Mouse (Mus musculus): ENCODE measurements at regions not wholly inside any gene's neighbourhood (a gene's known extent, or its start where the extent isn't known, plus 50 kb on each side); places are given as distances from the start of the nearest gene placed in this dataset.

DNA sequence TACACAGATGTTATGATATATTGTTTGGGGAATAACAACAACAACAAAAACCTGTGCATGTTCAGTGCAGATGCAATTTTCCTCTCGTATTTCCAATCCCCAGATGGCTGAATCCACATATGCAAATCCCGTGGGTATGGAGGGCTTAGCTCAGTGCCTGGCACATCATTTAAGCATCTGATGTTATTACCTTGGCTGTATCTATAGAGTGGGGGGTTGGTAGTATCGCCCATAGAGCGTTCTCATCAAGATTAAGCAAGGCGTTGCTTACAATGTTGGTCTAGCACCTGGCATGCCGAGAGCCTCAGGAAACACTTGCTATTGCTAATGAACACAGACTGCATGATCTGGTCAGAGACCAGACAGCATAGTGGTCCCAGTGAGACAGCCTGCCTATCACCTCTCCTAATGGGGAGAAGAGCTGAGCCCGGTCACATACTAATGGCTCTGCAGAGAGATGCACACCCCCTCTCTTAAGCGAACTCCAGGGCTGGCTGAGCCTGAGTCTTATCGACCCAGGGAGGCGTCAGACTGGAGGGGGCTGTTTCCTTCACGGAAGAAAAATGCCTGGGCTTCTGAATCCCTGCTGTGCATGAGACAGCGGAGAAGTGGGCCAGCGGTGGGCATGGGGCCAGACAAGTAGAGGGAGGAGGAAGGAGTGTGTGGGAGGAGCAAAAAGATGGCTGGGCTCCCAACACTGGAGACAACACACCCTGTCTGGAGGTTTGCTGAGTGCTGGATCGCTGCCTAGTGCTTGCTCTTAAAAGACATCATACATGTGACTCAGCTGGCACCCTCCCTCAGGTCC is 190.9 kb upstream of the Ncam1 start:
- DNase-seq (ENCODE audit: low read depth, low spot score) = no peak
- H3K27ac ChIP-seq (ENCODE audit: control insufficient read depth, low read depth, low read length) = no peak overlapping the region

DNA sequence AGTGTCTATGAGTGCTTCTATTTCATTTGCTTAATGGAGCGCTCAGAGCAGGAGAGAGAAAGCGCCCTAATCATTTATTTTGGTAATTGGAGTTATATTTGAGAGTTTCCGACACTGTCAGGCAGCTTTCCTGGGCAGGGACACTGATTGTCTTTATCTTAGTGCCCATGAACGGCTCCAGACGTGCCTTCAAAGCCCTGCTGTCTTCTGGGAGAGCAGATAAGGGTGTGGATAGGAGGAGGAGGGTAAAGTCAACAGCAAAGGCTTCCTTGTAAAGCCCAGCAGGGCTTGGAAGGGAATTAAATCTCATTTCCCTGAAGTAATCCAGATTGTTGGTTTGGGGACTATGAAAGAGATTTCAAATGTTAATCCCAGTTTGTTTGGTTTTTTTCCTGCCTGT is 189.3 kb upstream of the Ncam1 start:
- H3K27ac ChIP-seq (ENCODE audit: control insufficient read depth, low read depth, low read length) = no peak overlapping the region
- no peaks in the 10 kb centered on the region for H3K27me3 ChIP-seq (ENCODE audit: control insufficient read depth in 1 of 2, insufficient read depth in 2 of 2, low read length in 2 of 2)
- H3K9me3 ChIP-seq (replicated peaks; ENCODE audit: insufficient read depth, low read length) = no peaks in the 10 kb centered on the region
- H3K36me3 ChIP-seq (ENCODE audit: control insufficient read depth in 1 of 2, insufficient read depth in 2 of 2, low read length in 2 of 2) = no peaks in the 10 kb centered on the region
- H3K79me2 ChIP-seq (ENCODE audit: control insufficient read depth, insufficient read depth, low read length, poor library complexity) = no peaks in the 10 kb centered on the region
- TF ChIP-seq JUND (IDR thresholded peaks at IDR 0.05; ENCODE audit: low read depth, low read length) = no peak
- no peak for TF ChIP-seq MAFK (IDR thresholded peaks at IDR 0.05; ENCODE audit: borderline replicate concordance, low read depth, low read length)
- TF ChIP-seq POLR2A (IDR thresholded peaks at IDR 0.05; ENCODE audit: control insufficient read depth in 1 of 2, insufficient read depth in 1 of 2, low read depth in 1 of 2, low read length in 2 of 2, poor library complexity in 1 of 2) = no peak
- no peak for TF ChIP-seq MAX (IDR thresholded peaks at IDR 0.05; ENCODE audit: low read length)
- no peak for TF ChIP-seq ZC3H11A (IDR thresholded peaks at IDR 0.05; ENCODE audit: low read depth, low read length)
- no peak for TF ChIP-seq MAZ (IDR thresholded peaks at IDR 0.05; ENCODE audit: low read depth, low read length)
- no peak for TF ChIP-seq HCFC1 (IDR thresholded peaks at IDR 0.05; ENCODE audit: low read depth, low read length)
- no peak for TF ChIP-seq BHLHE40 (IDR thresholded peaks at IDR 0.05; ENCODE audit: borderline replicate concordance, low read depth, low read length)
- no peak for TF ChIP-seq CHD2 (IDR thresholded peaks at IDR 0.05; ENCODE audit: low read length)
- TF ChIP-seq MYB (IDR thresholded peaks at IDR 0.05; ENCODE audit: low read depth, low read length) = no peak
- no peak for TF ChIP-seq MEF2A (IDR thresholded peaks at IDR 0.05; ENCODE audit: extremely low read depth, insufficient replicate concordance, low read depth, low read length, poor library complexity, severe bottlenecking)
- no peak for TF ChIP-seq USF1 (IDR thresholded peaks at IDR 0.05; ENCODE audit: low read depth, low read length)
- TF ChIP-seq SIN3A (IDR thresholded peaks at IDR 0.05; ENCODE audit: low read length) = no peak
- TF ChIP-seq GABPA (IDR thresholded peaks at IDR 0.05; ENCODE audit: low read depth, low read length) = no peak
- no peak for TF ChIP-seq NELFE (IDR thresholded peaks at IDR 0.05; ENCODE audit: low read depth, low read length)
- TF ChIP-seq POLR2AphosphoS2 (IDR thresholded peaks at IDR 0.05; ENCODE audit: low read length) = no peak
- no peak for TF ChIP-seq ZNF384 (IDR thresholded peaks at IDR 0.05; ENCODE audit: low read depth, low read length)
- no peak for TF ChIP-seq TAL1 (IDR thresholded peaks at IDR 0.05; ENCODE audit: low read length)
- no peaks in the 10 kb centered on the region for H3K4me1 ChIP-seq (ENCODE audit: control insufficient read depth in 1 of 2, insufficient read depth in 2 of 2, low read length in 2 of 2)
- no peak overlapping the region for H3K9ac ChIP-seq (ENCODE audit: control insufficient read depth, low read depth, low read length, poor library complexity, severe bottlenecking)
- no peak overlapping the region for H3K4me3 ChIP-seq (ENCODE audit: control insufficient read depth in 1 of 2, insufficient read depth in 1 of 2, low read depth in 2 of 2, low read length in 2 of 2)
- DNase-seq (ENCODE audit: low read depth, low spot score) = no peak

More for the DNA sequence above, 190.9 kb upstream of the Ncam1 start:
- TF ChIP-seq TCF12 (IDR thresholded peaks at IDR 0.05; ENCODE audit: low read depth, low read length) (no peak), POLR2AphosphoS5 (IDR thresholded peaks at IDR 0.05; ENCODE audit: borderline replicate concordance, low read depth, low read length) (no peak), CTCF (IDR thresholded peaks at IDR 0.05 in 2 of 3, conservative IDR thresholded peaks at IDR 0.05 in 1 of 3; ENCODE audit: control insufficient read depth in 1 of 3, insufficient read depth in 1 of 3, low read depth in 2 of 3, low read length in 3 of 3, poor library complexity in 1 of 3, severe bottlenecking in 1 of 3) (no peak), ZKSCAN1 (IDR thresholded peaks at IDR 0.05; ENCODE audit: low read depth, low read length) (no peak), MAFK (IDR thresholded peaks at IDR 0.05; ENCODE audit: borderline replicate concordance, low read depth, low read length) (no peak), USF2 (IDR thresholded peaks at IDR 0.05; ENCODE audit: borderline replicate concordance in 1 of 2, insufficient read depth in 1 of 2, low read depth in 1 of 2, low read length in 2 of 2) (no peak), MEF2A (IDR thresholded peaks at IDR 0.05; ENCODE audit: extremely low read depth, insufficient replicate concordance, low read depth, low read length, poor library complexity, severe bottlenecking) (no peak), USF1 (IDR thresholded peaks at IDR 0.05; ENCODE audit: low read depth, low read length) (no peak), NELFE (IDR thresholded peaks at IDR 0.05; ENCODE audit: low read depth, low read length) (no peak), NRF1 (IDR thresholded peaks at IDR 0.05; ENCODE audit: insufficient read depth, low read depth, low read length, poor library complexity, severe bottlenecking) (no peak), UBTF (IDR thresholded peaks at IDR 0.05; ENCODE audit: borderline replicate concordance, insufficient read depth, low read depth, low read length) (no peak), SIN3A (IDR thresholded peaks at IDR 0.05; ENCODE audit: low read length) (no peak), JUND (IDR thresholded peaks at IDR 0.05; ENCODE audit: low read depth, low read length) (no peak), MAZ (IDR thresholded peaks at IDR 0.05; ENCODE audit: low read depth, low read length) (no peak)
- Histone ChIP-seq H3K79me2 (ENCODE audit: control insufficient read depth, insufficient read depth, low read length, poor library complexity) (no peaks in the 10 kb centered on the region), H3K4me3 (ENCODE audit: control insufficient read depth in 1 of 2, insufficient read depth in 1 of 2, low read depth in 2 of 2, low read length in 2 of 2) (no peak overlapping the region), H3K9me3 (replicated peaks; ENCODE audit: insufficient read depth, low read length) (no peaks in the 10 kb centered on the region), H3K9ac (ENCODE audit: control insufficient read depth, low read depth, low read length, poor library complexity, severe bottlenecking) (no peak overlapping the region), H3K36me3 (ENCODE audit: control insufficient read depth in 1 of 2, insufficient read depth in 2 of 2, low read length in 2 of 2) (no peaks in the 10 kb centered on the region), H3K4me1 (ENCODE audit: control insufficient read depth in 1 of 2, insufficient read depth in 2 of 2, low read length in 2 of 2) (no peaks in the 10 kb centered on the region), H3K27me3 (ENCODE audit: control insufficient read depth in 1 of 2, insufficient read depth in 2 of 2, low read length in 2 of 2) (no peaks in the 10 kb centered on the region)

Data from MEL (cell line).